Mouse (Mus musculus): ENCODE measurements around the gene Amer2.
A peak's percentile ranks its signal among the peaks of the same experiment; 100 is the strongest.

The Amer2 gene

DNA sequence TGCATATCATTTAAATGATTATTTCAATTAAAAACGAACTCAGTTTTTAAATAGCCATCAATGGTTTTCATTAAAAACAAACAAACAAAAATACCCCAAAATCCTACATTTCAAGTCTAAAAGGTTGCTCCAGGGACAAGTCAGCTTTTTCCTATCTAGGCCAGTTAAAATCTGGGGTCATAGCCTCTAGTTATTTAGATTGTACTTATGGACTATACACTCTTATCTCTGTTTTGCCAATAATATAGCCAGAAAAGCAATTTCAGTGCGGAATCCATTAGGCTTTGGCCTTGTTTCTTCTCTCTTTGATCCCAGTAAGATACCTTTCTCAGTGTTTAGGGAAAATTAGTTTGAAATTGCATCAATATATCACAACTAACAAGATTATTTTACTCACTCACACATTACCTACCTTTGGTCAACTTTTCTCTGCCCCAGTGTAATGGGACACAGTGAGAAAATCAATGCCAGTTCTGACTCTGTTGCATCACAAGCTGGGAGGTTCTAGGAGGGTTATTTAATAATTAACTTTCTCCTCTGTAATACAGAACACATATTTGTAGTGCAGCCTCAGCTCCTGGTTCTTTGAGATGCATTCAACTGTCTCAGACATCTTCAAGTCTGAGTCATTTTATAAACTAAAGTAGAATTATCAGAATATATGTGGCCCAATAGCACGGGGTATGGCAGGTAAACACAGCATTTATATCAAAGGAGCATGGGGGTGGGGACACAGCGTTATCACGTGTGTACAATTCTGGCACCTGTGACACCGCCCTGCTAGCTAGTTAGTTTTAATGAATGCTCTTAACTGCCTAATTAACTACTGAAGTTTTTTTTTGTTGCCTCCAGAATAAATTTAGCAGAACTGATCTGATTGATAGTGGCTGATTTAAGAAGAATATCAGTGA lies 13.8 kb downstream of the Amer2 start:
- DNase-seq (ENCODE audit: low spot score in 2 of 2), result no peak

DNA sequence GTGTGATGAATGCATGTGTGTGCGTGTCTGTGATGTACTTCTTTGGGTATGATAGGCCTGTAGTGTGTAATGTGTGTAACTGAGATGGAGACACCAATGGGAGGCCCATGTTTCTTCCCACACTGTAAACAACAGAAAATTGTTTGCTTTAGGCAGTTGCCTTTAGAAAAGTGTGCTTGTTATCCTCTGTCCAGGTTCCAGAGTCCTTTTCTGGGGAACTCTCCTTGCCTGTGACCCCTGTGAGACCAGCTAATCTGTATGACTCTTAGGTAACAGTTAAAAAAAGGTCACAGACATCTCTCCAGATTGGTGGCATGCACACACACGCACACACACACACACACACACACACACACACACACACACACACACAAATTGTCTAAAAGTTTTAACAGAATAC lies 15.3 kb downstream of the Amer2 start:
- DNase-seq (ENCODE audit: low spot score in 2 of 2), result no peak

DNA sequence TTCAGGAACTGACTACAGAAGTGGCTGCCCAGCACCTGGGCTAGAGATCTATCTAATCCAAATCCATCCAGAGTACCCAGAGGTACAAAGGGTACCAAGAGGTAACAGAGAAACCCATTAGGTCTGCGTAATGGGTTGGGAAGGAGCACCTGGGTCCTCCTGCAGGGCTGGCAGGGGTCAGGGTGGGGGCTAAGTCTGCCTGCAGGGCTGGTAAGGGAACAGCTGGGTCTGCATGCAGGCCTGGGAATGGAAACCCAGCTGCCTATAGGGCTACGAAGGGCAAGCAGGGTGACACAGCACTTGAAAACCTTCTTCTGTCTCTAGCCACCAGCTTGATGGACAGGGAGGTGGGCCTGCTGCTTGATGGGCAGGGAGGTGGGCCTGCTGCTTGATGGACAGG lies 19.1 kb downstream of the Amer2 start:
- no peak for DNase-seq (ENCODE audit: low spot score in 2 of 2)

- no peak for DNase-seq (ENCODE audit: low spot score in 2 of 2)
Observed at GRCm38 (mm10) chr14:60397321-60397720, 24.3 kb downstream of the Amer2 start.

- peak in 1 of 2 experiments; percentile 44 for DNase-seq (ENCODE audit: low spot score in 2 of 2)
Observed at GRCm38 (mm10) chr14:60398861-60399260, 25.8 kb downstream of the Amer2 start.

- DNase-seq (ENCODE audit: low spot score in 2 of 2), result no peak
Observed at GRCm38 (mm10) chr14:60403228-60403627, 30.2 kb downstream of the Amer2 start.

- DNase-seq (ENCODE audit: low spot score in 2 of 2), result no peak
Observed at GRCm38 (mm10) chr14:60405829-60406228, 32.8 kb downstream of the Amer2 start.

GRCm38 (mm10) chr14:60406543-60406942 lies 33.5 kb downstream of the Amer2 start:
- no peak for DNase-seq (ENCODE audit: low spot score in 2 of 2)

DNA sequence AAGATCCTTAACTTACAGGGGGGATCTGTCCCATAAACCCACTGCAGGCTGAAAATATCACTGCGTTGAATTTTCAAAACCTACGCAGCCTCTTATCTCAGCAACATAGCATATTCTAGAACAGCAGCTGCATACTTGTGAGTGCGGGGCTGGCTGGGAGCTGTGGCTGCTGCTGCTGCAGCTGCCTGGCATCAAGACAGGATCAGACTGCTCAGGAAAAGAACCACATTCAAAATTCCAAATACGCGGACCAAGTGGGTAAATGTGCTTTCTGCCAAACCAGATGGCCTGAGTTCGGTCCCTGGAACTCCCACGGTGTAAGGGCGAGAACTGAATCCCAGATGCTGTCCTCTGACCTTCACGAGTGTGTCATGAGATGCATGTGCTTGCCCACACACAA lies 34.3 kb downstream of the Amer2 start:
- DNase-seq (ENCODE audit: low spot score in 2 of 2), result no peak

DNA sequence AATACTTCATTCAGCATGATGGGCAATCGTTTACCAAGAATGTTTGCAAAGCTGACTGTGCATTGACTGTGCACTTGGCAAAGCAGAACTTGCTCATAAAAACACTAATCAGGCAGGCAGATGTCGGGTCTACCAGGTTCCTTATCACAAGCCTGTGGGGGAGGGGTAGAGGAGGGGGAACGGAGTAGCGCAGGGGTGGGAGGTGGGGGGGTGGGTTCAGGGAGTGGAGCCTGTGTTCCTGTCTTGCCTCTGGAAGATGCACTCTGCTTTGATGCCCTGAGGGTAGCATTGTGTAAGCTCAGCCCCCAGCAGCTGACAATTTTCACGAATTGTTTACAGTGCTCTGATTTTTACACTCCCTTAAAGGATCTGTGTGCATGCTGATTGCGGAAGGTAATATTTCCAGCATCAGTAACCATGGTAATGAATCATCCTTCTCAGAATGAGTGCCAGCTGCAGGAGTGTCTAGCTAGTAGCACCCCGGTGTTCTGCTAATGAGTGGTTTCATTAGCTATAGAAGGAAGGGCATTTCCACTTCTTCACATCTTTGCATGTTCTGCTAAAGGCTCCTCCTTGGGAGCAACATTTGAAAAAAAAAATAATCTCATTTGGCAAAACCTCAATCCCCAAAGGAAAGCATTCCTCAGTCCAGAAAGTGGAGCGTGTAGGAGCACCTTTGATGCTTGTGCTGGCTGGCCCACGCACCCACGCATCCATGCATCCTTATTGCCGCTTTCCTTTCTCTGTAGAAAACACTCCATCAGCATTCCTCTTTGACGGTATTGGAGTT lies 36.8 kb downstream of the Amer2 start:
- DNase-seq (ENCODE audit: low spot score in 2 of 2), result peak; percentile 67 to 68

GRCm38 (mm10) chr14:60411229-60411628 lies 38.2 kb downstream of the Amer2 start:
- DNase-seq (ENCODE audit: low spot score in 2 of 2), result no peak

DNA sequence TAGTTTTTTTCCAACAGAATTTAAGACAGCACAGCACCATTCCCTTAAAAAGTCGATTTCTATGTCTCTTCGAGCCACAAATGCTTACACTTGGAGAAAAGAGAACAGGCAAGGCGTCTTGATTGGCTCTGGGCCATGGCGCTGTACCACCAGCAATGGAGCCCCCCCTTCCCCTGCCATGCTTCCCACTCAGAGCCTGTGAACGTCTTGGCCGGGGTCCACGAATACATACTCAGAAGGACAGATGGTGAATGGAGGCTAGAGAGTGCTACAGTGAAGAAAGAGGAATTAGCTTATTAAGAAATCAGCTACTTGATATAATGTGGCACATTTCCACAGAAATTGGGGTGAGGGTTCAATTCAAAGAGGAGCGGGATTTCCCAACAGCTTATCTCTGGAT lies 41.6 kb downstream of the Amer2 start:
- DNase-seq (ENCODE audit: low spot score in 2 of 2), result peak; percentile 52 to 85

- peak in 1 of 2 experiments; percentile 46 for DNase-seq (ENCODE audit: low spot score in 2 of 2)
Observed at GRCm38 (mm10) chr14:60417924-60418323, 44.9 kb downstream of the Amer2 start.

- DNase-seq (ENCODE audit: low spot score in 2 of 2), result no peak
Observed at GRCm38 (mm10) chr14:60422920-60423319, 49.9 kb downstream of the Amer2 start.

DNA sequence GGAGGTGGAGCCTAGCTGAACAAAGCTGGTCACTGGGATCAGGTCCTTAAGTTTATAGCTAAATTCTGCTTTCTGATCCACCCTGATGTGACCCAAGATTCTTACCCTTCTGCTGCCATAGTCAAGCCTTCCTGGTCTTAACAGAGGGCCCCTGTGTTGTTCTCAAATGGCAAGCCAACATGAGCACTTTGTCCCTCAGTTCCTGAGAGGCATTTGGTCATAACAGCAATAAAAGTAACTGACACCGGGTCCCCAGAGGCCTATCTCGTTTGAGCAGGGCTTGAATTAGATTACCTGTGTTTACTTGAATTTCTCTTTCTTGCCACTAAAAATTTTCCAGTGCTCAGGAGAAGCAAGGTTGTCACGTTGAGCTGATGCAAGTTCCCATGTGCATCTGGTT lies 51.1 kb downstream of the Amer2 start:
- no peak for DNase-seq (ENCODE audit: low spot score in 2 of 2)

DNA sequence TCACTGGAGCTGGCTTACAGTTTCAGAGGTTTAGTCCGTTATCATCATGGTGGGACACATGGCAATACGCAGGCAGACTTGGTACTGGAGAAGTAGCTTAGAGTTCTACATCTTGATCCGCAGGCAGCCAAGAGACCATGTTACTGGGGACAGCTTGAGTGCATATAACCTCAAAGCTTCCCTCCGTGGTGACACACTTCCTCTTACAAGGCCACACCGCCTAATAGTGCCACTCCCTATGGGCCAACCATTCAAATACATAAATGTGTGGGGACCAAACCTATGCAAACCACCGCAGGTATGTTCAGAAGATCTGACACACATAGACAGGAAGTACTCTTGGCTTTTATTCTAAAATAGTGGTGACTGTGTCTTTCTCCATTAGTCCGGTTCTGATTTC lies 52.5 kb downstream of the Amer2 start:
- DNase-seq (ENCODE audit: low spot score in 2 of 2), result no peak

GRCm38 (mm10) chr14:60427896-60428295 lies 54.8 kb downstream of the Amer2 start:
- DNase-seq (ENCODE audit: low spot score in 2 of 2), result no peak

DNA sequence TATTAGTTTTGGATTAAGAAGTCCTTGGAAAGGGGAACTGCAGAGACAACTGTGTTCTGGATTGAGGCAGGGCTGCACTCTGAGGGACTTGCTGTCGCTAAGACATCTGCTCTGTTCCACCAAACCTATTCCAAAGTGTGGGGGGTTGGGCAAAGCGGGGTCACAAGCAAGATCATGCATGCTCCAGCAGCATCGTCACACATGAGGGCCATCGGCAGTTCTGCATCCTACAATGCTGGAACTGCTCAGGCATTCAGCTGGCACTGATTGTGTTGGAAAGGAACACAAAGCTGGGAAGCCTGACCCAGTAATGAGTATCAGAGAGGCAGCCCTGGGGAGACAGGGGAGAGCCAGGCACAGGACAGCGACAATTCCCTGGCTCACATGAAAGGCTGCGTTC lies 56.5 kb downstream of the Amer2 start:
- no peak for DNase-seq (ENCODE audit: low spot score in 2 of 2)

DNA sequence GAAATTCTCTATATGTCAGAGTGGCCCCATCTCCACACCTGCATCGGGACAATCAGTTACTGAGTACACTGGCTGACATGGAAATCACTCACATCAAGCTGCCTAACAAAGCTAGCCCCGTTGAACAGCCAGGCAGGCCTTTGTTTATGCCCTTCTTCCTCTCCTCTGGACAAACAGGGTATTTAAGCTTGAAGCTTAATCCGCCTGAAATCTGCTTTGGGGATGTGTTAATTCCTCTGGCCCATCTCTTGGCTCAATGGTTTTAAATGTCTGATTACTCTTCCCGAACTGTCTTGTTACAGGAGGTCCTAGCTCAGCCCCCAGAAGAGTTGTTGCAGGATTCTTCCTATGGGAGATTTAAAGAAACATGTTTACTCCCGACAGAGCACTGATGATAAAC lies 58.5 kb downstream of the Amer2 start:
- no peak for DNase-seq (ENCODE audit: low spot score in 2 of 2)

DNA sequence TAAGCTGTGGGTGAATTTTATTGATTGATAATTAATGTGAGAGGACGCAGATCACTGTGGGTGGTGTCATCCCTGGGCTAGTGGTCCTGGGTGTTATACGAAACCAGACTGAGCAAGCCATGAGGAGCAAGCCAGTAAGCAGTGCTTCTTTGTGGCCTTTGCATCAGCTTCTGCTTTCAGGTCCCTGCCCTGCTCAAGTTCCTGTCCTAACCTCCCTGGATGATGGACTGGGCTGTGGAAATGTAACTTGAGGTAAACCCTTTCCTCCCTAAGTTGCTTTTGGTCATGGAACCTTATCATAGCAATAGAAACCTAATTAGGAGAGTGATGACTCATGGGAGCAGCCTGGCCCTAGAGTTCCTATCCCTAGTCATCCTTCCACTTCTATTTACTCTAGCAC lies 59.1 kb downstream of the Amer2 start:
- DNase-seq (ENCODE audit: low spot score in 2 of 2), result no peak

- peak in 1 of 2 experiments; percentile 39 for DNase-seq (ENCODE audit: low spot score in 2 of 2)
Observed at GRCm38 (mm10) chr14:60435515-60435914, 62.5 kb downstream of the Amer2 start.

GRCm38 (mm10) chr14:60436364-60436763 lies 63.3 kb downstream of the Amer2 start:
- DNase-seq (ENCODE audit: low spot score in 2 of 2), result no peak

Data from left cerebral cortex, adult 9 months (tissue).